Mouse (Mus musculus) kidney, postnatal 4 days (tissue): ENCODE results near the gene Lrp5.

Source experiments
- DNase-seq, 2 experiments: peaks; one replicate each; pipeline ENCODE4 v3.0.0; 2021; ENCODE audit warnings: mixed read lengths in 2 of 2

Lrp5 gene

GRCm38 (mm10) chr19:3610886-3611285 lies 75.5 kb downstream of the Lrp5 start:
- peak; percentile 36 to 39 for DNase-seq

GRCm38 (mm10) chr19:3609826-3610225 lies 76.5 kb downstream of the Lrp5 start:
- DNase-seq: peak in 1 of 2 experiments; percentile 18

GRCm38 (mm10) chr19:3594316-3594715 lies 92.0 kb downstream of the Lrp5 start:
- no peak for DNase-seq

GRCm38 (mm10) chr19:3593379-3594055 lies 92.8 kb downstream of the Lrp5 start:
- DNase-seq: no peak

GRCm38 (mm10) chr19:3589968-3590367 lies 96.4 kb downstream of the Lrp5 start:
- DNase-seq: no peak

GRCm38 (mm10) chr19:3589547-3589946 lies 96.8 kb downstream of the Lrp5 start:
- DNase-seq: no peak

GRCm38 (mm10) chr19:3587729-3588128 lies 98.6 kb downstream of the Lrp5 start:
- peak; percentile 48 to 50 for DNase-seq

GRCm38 (mm10) chr19:3586540-3586939 lies 99.8 kb downstream of the Lrp5 start:
- DNase-seq: peak; percentile 76 to 77

- no peak for DNase-seq
Observed at GRCm38 (mm10) chr19:3586026-3586425, 100.3 kb downstream of the Lrp5 start.

- peak; percentile 70 to 76 for DNase-seq
Observed at GRCm38 (mm10) chr19:3581326-3581725, 105.0 kb downstream of the Lrp5 start.

- DNase-seq: no peak
Observed at GRCm38 (mm10) chr19:3577911-3578290, 108.5 kb downstream of the Lrp5 start.

GRCm38 (mm10) chr19:3577265-3577910 lies 109.0 kb downstream of the Lrp5 start:
- no peak for DNase-seq

- peak in 1 of 2 experiments; percentile 12 for DNase-seq
Observed at GRCm38 (mm10) chr19:3576451-3577264, 109.7 kb downstream of the Lrp5 start.

- peak; percentile 98 to 99 for DNase-seq
Observed at GRCm38 (mm10) chr19:3575632-3576384, 110.6 kb downstream of the Lrp5 start, which contains the start of gene Ppp6r3. Gene Ppp6r3 (minus strand): TSS chr19:3575749.

- DNase-seq: peak; percentile 82 to 90
Observed at GRCm38 (mm10) chr19:3575276-3575631, 111.1 kb downstream of the Lrp5 start.

- no peak for DNase-seq
Observed at GRCm38 (mm10) chr19:3574593-3575094, 111.7 kb downstream of the Lrp5 start.

GRCm38 (mm10) chr19:3564309-3564708 lies 122.1 kb downstream of the Lrp5 start:
- DNase-seq: peak; percentile 39 to 45

GRCm38 (mm10) chr19:3562752-3563151 lies 123.6 kb downstream of the Lrp5 start:
- no peak for DNase-seq

- DNase-seq: no peak
Observed at GRCm38 (mm10) chr19:3562298-3562697, 124.1 kb downstream of the Lrp5 start.

- DNase-seq: no peak
Observed at GRCm38 (mm10) chr19:3556169-3556827, 130.1 kb downstream of the Lrp5 start.

GRCm38 (mm10) chr19:3554785-3555184 lies 131.6 kb downstream of the Lrp5 start:
- no peak for DNase-seq

GRCm38 (mm10) chr19:3551573-3552159 lies 134.7 kb downstream of the Lrp5 start:
- peak; percentile 40 to 60 for DNase-seq
